ENCODE assay signal across 11 mouse cellular contexts in genomic region chr15:90062021-90062420, GRCm38 (mm10).
"Had no signal": no experiment of that assay in that cellular context is flagged by ENCODE, and none has a peak within 500 bp of the region (broad histone marks: within the 10 kb centered on the region; RNA-seq: fewer than 3 reads in every experiment).

No protein-coding gene starts in this region.

- DNase-seq: kidney, adult 2 months; kidney, postnatal 25 days; liver, embryonic 13.5 days; lung, adult 2 months; lung, postnatal 14 days; lung, postnatal 4 days; retina, postnatal 1 day; right cerebral cortex, postnatal 25 days; thymus, adult 18-20 months; thymus, postnatal 14 days; thymus, postnatal 4 days had no signal
